Mouse (Mus musculus): ENCODE data around the gene Cxcl16. TPM values are rescaled to one million over a fixed set of nuclear protein-coding genes. Genes with fewer than 3 reads are reported as not detected.

Cxcl16 gene
- polyA plus RNA-seq, 1 experiment, result 0.08 TPM

DNA sequence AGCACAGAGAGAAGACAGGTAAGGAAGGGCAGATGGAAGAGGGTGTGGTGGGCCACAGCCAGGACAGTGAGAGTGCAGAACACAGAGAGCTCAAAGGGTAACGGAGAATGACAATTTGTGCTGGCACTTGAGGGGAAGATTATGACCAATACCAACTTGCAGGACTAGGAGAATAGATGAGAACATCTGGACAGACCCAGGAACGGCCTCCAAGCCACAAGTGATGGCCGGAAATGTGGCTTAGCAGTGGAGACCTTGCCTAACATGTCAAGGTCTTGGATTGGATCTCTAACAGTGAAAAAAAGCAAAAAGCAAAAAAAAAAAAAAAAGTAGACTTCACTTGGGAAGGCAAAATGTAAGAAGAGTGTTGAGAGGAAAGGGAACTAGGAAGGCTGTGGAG is 10.0 kb upstream of the Cxcl16 start:
- Histone ChIP-seq H3K36me3 (ENCODE audit: control insufficient read depth, insufficient read depth) (no peaks in the 10 kb centered on the region), H3K27me3 (ENCODE audit: control insufficient read depth, insufficient read depth, insufficient read length) (no peaks in the 10 kb centered on the region), H3K79me2 (ENCODE audit: control insufficient read depth, insufficient read depth) (no peaks in the 10 kb centered on the region), H3ac (ENCODE audit: control insufficient read depth, insufficient read length) (no peak overlapping the region), H3K4me2 (ENCODE audit: low read depth) (no peak overlapping the region), H3K4me3 (no peak overlapping the region)
- TF ChIP-seq E2F4 (IDR thresholded peaks at IDR 0.05; ENCODE audit: insufficient read depth), result no peak
- no peak for TF ChIP-seq TCF3 (IDR thresholded peaks at IDR 0.05; ENCODE audit: insufficient read length, low read depth)
- no peak for TF ChIP-seq MAX (IDR thresholded peaks at IDR 0.05; ENCODE audit: low read depth)
- no peak for TF ChIP-seq MYOG (IDR thresholded peaks at IDR 0.05; ENCODE audit: control insufficient read depth in 1 of 3, insufficient read depth in 1 of 3, insufficient read length in 2 of 3, low read depth in 2 of 3)
- TF ChIP-seq CEBPB (IDR thresholded peaks at IDR 0.05; ENCODE audit: insufficient read depth, poor library complexity, severe bottlenecking), result no peak
- TF ChIP-seq REST (IDR thresholded peaks at IDR 0.05; ENCODE audit: insufficient read depth, insufficient read length), result no peak
- no peak for TF ChIP-seq TCF12 (IDR thresholded peaks at IDR 0.05; ENCODE audit: insufficient read depth, poor library complexity, severe bottlenecking)
- TF ChIP-seq POLR2A (IDR thresholded peaks at IDR 0.05; ENCODE audit: insufficient read length, low read depth), result no peak
- TF ChIP-seq MYOD1 (IDR thresholded peaks at IDR 0.05; ENCODE audit: control insufficient read depth in 1 of 3, insufficient read length in 2 of 3, low read depth in 2 of 3), result no peak

DNA sequence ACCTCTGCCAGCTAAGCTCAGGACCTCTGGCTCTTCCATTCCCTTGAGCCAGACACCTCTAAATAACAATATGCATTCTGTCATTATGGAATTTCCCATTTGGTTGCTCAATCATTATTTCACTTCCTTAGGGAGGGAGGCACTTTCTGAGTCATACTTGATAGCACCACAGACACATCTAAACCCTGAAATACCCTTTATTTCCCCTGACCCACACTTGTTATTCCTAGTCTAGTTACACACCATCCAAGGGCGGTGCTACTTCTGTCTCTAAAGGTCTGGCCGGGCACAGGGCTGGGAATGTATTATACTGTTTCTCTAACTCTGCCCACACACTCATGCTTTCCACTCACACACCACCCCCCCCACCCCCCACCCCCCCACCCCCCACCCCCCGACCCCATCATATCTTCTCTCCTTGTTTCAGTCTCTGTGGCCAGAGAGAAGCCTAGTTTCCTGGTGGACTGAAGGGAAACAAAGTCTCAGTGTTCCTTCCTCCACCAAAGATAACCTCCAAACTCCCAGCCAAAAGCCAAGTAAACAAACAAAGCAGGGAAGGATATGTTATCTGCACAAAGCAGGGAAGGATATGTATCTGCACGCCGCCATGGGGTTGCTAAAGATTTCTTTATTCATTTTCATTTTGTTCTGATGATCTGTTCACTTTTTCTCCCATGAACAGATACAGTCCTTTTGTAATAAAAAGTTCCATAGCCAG is 8.3 kb upstream of the Cxcl16 start:
- H3K36me3 ChIP-seq (ENCODE audit: control insufficient read depth, insufficient read depth), result no peaks in the 10 kb centered on the region
- no peaks in the 10 kb centered on the region for H3K79me2 ChIP-seq (ENCODE audit: control insufficient read depth, insufficient read depth)
- peak; percentile 76 for TF ChIP-seq CEBPB (IDR thresholded peaks at IDR 0.05; ENCODE audit: insufficient read depth, poor library complexity, severe bottlenecking)
- no peak for TF ChIP-seq MYOD1 (IDR thresholded peaks at IDR 0.05; ENCODE audit: control insufficient read depth in 1 of 3, insufficient read length in 2 of 3, low read depth in 2 of 3)
- H3K4me2 ChIP-seq (ENCODE audit: low read depth), result no peak overlapping the region
- no peak overlapping the region for H3K4me3 ChIP-seq
- no peak overlapping the region for H3ac ChIP-seq (ENCODE audit: control insufficient read depth, insufficient read length)
- peaks cover 4% of the 10 kb centered on the region for H3K27me3 ChIP-seq (ENCODE audit: control insufficient read depth, insufficient read depth, insufficient read length)

DNA sequence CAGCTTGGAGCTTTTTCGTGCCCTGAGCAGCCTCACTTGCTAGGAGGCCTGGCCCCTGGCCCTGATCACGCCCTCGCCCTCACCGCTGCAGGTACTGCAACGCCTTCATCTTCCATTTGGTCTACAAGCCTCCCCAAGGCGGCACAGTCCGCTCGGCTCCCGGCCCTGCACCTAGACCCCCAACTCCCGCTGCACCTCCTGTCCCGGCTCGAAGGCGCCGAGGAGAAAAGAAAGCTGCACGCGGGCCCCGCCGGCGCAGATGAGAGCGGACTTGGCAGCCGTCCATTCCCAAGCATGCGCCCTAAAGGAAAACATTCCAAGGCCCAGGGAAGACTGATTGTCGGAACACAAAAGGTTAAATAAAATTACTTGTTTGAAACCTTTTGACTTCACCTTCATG is 6.0 kb upstream of the Cxcl16 start:
- Histone ChIP-seq H3K27me3 (ENCODE audit: control insufficient read depth, insufficient read depth, insufficient read length) (peaks cover 4% of the 10 kb centered on the region), H3ac (ENCODE audit: control insufficient read depth, insufficient read length) (no peak overlapping the region), H3K4me3 (no peak overlapping the region), H3K4me2 (ENCODE audit: low read depth) (no peak overlapping the region), H3K79me2 (ENCODE audit: control insufficient read depth, insufficient read depth) (no peaks in the 10 kb centered on the region), H3K36me3 (ENCODE audit: control insufficient read depth, insufficient read depth) (no peaks in the 10 kb centered on the region)
- TF ChIP-seq CEBPB (IDR thresholded peaks at IDR 0.05; ENCODE audit: insufficient read depth, poor library complexity, severe bottlenecking) (no peak), TCF12 (IDR thresholded peaks at IDR 0.05; ENCODE audit: insufficient read depth, poor library complexity, severe bottlenecking) (no peak), POLR2A (IDR thresholded peaks at IDR 0.05; ENCODE audit: insufficient read length, low read depth) (no peak), POLR2AphosphoS2 (IDR thresholded peaks at IDR 0.05; ENCODE audit: insufficient read length, low read depth) (no peak), MAX (IDR thresholded peaks at IDR 0.05; ENCODE audit: low read depth) (no peak), USF1 (IDR thresholded peaks at IDR 0.05; ENCODE audit: low read depth) (no peak), TCF3 (IDR thresholded peaks at IDR 0.05; ENCODE audit: insufficient read length, low read depth) (no peak), MYOD1 (IDR thresholded peaks at IDR 0.05; ENCODE audit: control insufficient read depth in 1 of 3, insufficient read length in 2 of 3, low read depth in 2 of 3) (no peak), E2F4 (IDR thresholded peaks at IDR 0.05; ENCODE audit: insufficient read depth) (no peak), REST (IDR thresholded peaks at IDR 0.05; ENCODE audit: insufficient read depth, insufficient read length) (no peak), MYOG (IDR thresholded peaks at IDR 0.05; ENCODE audit: control insufficient read depth in 1 of 3, insufficient read depth in 1 of 3, insufficient read length in 2 of 3, low read depth in 2 of 3) (no peak), SRF (IDR thresholded peaks at IDR 0.05; ENCODE audit: control insufficient read depth, insufficient read length, low read depth) (no peak)

DNA sequence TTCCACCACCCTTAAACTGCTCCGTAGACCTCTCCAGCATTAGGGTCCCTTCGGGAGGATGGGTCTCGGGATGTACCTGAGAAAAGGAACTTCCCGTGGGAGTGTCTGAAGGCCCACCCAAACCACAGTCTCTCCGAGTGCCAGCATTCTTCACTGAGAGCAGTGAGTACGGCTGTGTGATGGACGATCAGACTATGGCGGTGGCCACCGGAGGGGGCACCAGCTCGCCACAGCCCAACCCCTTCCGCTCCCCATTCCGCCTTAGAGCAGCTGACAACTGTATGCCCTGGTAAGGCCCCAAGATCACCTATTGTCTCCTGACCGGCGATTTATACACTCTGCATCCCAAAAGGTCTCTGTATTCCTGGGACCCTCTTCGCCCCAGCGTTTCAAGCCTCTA is 5.4 kb upstream of the Cxcl16 start:
- TF ChIP-seq SRF (IDR thresholded peaks at IDR 0.05; ENCODE audit: control insufficient read depth, insufficient read length, low read depth), result no peak
- TF ChIP-seq MYOD1 (IDR thresholded peaks at IDR 0.05; ENCODE audit: control insufficient read depth in 1 of 3, insufficient read length in 2 of 3, low read depth in 2 of 3), result no peak
- TF ChIP-seq CEBPB (IDR thresholded peaks at IDR 0.05; ENCODE audit: insufficient read depth, poor library complexity, severe bottlenecking), result no peak
- no peak for TF ChIP-seq POLR2AphosphoS2 (IDR thresholded peaks at IDR 0.05; ENCODE audit: insufficient read length, low read depth)
- TF ChIP-seq MAX (IDR thresholded peaks at IDR 0.05; ENCODE audit: low read depth), result no peak
- Histone ChIP-seq H3ac (ENCODE audit: control insufficient read depth, insufficient read length) (no peak overlapping the region), H3K79me2 (ENCODE audit: control insufficient read depth, insufficient read depth) (no peaks in the 10 kb centered on the region), H3K4me2 (ENCODE audit: low read depth) (no peak overlapping the region), H3K36me3 (ENCODE audit: control insufficient read depth, insufficient read depth) (no peaks in the 10 kb centered on the region), H3K27me3 (ENCODE audit: control insufficient read depth, insufficient read depth, insufficient read length) (peaks cover 4% of the 10 kb centered on the region), H3K4me3 (no peak overlapping the region)

DNA sequence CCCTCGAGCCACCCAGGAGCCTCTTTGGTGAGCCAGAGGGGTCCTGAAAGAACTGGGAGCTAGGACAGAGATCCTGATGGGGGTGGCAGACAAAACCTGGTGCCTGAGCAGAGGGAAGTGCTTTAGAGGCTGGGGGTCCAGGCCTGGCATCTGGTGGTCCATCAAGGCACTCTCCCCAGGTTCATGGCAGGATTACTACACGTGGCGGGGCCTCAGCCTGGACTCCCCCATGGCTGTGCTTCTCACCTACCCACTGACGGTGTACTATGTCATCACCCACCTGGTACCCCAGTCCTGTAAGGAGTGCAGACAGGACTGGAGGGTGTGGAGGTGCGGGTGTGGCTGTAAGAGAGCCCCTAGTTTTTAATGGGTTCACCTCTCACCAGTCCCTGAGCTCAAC is 4.2 kb upstream of the Cxcl16 start:
- Histone ChIP-seq H3K36me3 (ENCODE audit: control insufficient read depth, insufficient read depth) (no peaks in the 10 kb centered on the region), H3ac (ENCODE audit: control insufficient read depth, insufficient read length) (no peak overlapping the region), H3K4me2 (ENCODE audit: low read depth) (no peak overlapping the region), H3K79me2 (ENCODE audit: control insufficient read depth, insufficient read depth) (no peaks in the 10 kb centered on the region), H3K27me3 (ENCODE audit: control insufficient read depth, insufficient read depth, insufficient read length) (peaks cover 4% of the 10 kb centered on the region), H3K4me3 (no peak overlapping the region)
- TF ChIP-seq POLR2AphosphoS2 (IDR thresholded peaks at IDR 0.05; ENCODE audit: insufficient read length, low read depth) (no peak), REST (IDR thresholded peaks at IDR 0.05; ENCODE audit: insufficient read depth, insufficient read length) (no peak), POLR2A (IDR thresholded peaks at IDR 0.05; ENCODE audit: insufficient read length, low read depth) (no peak), MYOD1 (IDR thresholded peaks at IDR 0.05; ENCODE audit: control insufficient read depth in 1 of 3, insufficient read length in 2 of 3, low read depth in 2 of 3) (no peak), MAX (IDR thresholded peaks at IDR 0.05; ENCODE audit: low read depth) (no peak), SRF (IDR thresholded peaks at IDR 0.05; ENCODE audit: control insufficient read depth, insufficient read length, low read depth) (no peak), E2F4 (IDR thresholded peaks at IDR 0.05; ENCODE audit: insufficient read depth) (no peak), TCF12 (IDR thresholded peaks at IDR 0.05; ENCODE audit: insufficient read depth, poor library complexity, severe bottlenecking) (no peak), MYOG (IDR thresholded peaks at IDR 0.05; ENCODE audit: control insufficient read depth in 1 of 3, insufficient read depth in 1 of 3, insufficient read length in 2 of 3, low read depth in 2 of 3) (no peak), CEBPB (IDR thresholded peaks at IDR 0.05; ENCODE audit: insufficient read depth, poor library complexity, severe bottlenecking) (no peak), USF1 (IDR thresholded peaks at IDR 0.05; ENCODE audit: low read depth) (no peak), TCF3 (IDR thresholded peaks at IDR 0.05; ENCODE audit: insufficient read length, low read depth) (no peak)
